Mouse (Mus musculus) bone marrow, adult 2 months (tissue): ENCODE data around the gene Fbxw8.

Source experiments
- CTCF ChIP-seq: fragments of 200-500 bp; IDR thresholded peaks from 2 replicates; pipeline ENCODE4 v1.5.1; 2011; ENCODE audit warnings: low read length, control low read depth; ENCODE audit not compliant: control insufficient read depth, insufficient read depth
- POLR2A ChIP-seq: fragments of 200-500 bp; IDR thresholded peaks from 2 replicates; pipeline ENCODE4 v1.6.1; 2011; ENCODE audit warnings: low read depth, mild to moderate bottlenecking, control low read depth, low read length, borderline replicate concordance; ENCODE audit not compliant: control insufficient read depth

GRCm38 (mm10) chr5:118053205-118053604, 102.1 kb downstream of the Fbxw8 start:
- TF ChIP-seq CTCF, result no peak
- TF ChIP-seq POLR2A, result no peak
